Mouse (Mus musculus) testis, adult 2 months (tissue): ENCODE measurements around the gene Slc6a20b. TPM values are rescaled to one million over a fixed set of nuclear protein-coding genes. Genes with fewer than 3 reads are reported as not detected.

ENCODE experiments used
- H3K27ac ChIP-seq: fragments of 200-500 bp; 2 replicates; pipeline ENCODE4 v1.5.1; 2012; ENCODE audit warnings: low read depth, low read length; ENCODE audit not compliant: control insufficient read depth, insufficient read depth
- H3K27me3 ChIP-seq: fragments of 200-500 bp; 2 replicates; pipeline ENCODE4 v1.6.1; 2012; ENCODE audit warnings: mild to moderate bottlenecking, low read length, moderate library complexity; ENCODE audit not compliant: control insufficient read depth, insufficient read depth
- H3K36me3 ChIP-seq: fragments of 200-500 bp; 2 replicates; pipeline ENCODE4 v1.6.1; 2012; ENCODE audit warnings: mild to moderate bottlenecking, low read length; ENCODE audit not compliant: control insufficient read depth, insufficient read depth
- H3K4me1 ChIP-seq: fragments of 200-500 bp; 2 replicates; pipeline ENCODE4 v1.6.1; 2012; ENCODE audit warnings: low read length; ENCODE audit not compliant: control insufficient read depth, insufficient read depth
- H3K4me3 ChIP-seq: fragments of 200-500 bp; 2 replicates; pipeline ENCODE4 v1.5.1; 2012; ENCODE audit warnings: low read depth, mild to moderate bottlenecking, low read length, moderate library complexity, mixed read lengths; ENCODE audit not compliant: control insufficient read depth
- CTCF ChIP-seq: fragments of 200-500 bp; IDR thresholded peaks from 2 replicates; pipeline ENCODE4 v1.5.1; 2012; ENCODE audit warnings: low read depth, mild to moderate bottlenecking, inconsistent platforms, low read length, moderate library complexity; ENCODE audit not compliant: control insufficient read depth, insufficient read depth, insufficient replicate concordance
- POLR2A ChIP-seq: fragments of 200-500 bp; IDR thresholded peaks from 2 replicates; pipeline ENCODE4 v1.6.1; 2012; ENCODE audit warnings: low read depth, mild to moderate bottlenecking, inconsistent platforms, low read length, moderate library complexity; ENCODE audit not compliant: control insufficient read depth
- polyA plus RNA-seq: library from polyadenylated mRNA; depleted of rRNA; stranded (reverse); fragments of >200 nt; gene quantifications from 2 replicates; pipeline ENCODE4 v1.2.3, GENCODE M21; 2012; rRNA removed

The Slc6a20b gene
- polyA plus RNA-seq, 1 experiment: 2.4 TPM

DNA sequence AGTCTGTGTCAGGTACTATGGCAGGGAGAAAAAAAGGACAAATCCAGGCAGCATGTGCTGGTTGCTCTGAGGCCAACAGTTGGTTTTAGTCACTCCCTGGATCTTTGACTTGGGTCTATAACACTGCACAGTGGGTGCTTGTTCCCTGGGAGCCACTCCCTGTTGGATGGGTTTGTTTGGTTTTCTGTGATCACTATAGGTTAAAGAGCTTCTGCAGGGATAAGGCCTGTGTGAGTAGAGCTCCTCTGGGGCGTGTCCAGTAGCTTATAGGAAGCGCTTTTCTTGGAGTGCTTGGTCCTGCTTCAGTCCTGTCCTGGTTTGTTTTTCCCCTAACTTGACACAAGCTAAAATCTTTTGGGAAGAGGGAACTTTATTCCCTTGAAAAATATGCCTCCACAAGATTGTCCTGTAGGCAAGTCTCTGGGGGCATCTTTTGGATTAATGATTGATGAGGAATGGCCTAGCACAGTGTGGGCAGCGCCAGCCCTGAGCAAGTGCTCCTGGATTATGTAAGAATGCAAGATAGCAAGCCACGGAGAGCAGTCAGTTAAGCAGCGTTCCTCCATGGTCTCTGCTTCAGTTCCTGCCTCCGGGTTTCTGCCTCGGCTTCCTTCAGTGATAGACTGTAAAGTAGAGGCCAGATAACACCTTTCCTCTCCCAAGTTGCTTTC lies 43.0 kb downstream of the Slc6a20b start:
- no peak overlapping the region for H3K27ac ChIP-seq
- no peaks in the 10 kb centered on the region for H3K4me1 ChIP-seq
- H3K4me3 ChIP-seq: no peak overlapping the region
- H3K36me3 ChIP-seq: no peaks in the 10 kb centered on the region
- H3K27me3 ChIP-seq: no peaks in the 10 kb centered on the region
- TF ChIP-seq CTCF: no peak
- TF ChIP-seq POLR2A: no peak

DNA sequence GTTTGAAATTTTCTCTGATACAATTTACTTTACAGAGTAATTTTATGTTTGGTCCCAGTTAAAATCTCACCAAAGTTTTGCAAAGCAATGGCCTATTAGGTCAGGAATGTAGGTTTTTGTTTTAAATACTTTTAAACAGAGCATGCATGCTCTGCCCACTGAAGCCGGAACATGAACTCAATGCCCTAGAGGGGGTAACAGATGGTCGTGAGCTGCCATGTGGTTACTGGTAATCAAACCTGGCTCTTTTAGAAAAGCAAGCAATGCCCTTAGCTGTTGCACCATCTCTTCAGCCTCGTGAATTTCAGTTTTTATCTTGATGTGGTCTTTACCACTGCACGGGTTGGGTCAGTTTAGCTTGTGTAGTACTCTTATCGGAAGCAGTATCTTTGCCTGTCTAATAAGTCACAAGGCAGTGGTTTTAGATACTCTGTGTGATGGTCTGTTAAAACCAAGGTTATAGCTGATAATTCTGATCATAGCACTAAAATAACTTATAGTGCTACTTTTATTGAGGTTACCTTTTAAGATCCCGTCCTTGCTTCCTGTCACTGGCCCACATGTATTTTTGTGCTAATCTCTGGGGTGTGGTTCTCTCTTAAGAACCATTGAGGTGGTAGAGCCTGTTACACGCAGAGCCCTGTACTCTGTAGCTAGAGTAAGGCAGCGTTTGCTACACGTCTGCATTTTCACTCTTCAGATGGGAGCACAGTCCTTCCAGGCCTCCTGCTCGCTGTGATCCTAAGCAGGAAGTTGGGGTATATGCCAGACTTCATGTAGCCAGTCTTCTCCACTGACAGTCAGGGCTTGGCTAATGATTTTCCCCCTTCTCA lies 54.8 kb downstream of the Slc6a20b start:
- Histone ChIP-seq H3K27ac (no peak overlapping the region), H3K36me3 (no peaks in the 10 kb centered on the region; the same call in 1 of the 2 replicates), H3K4me1 (no peaks in the 10 kb centered on the region), H3K4me3 (no peak overlapping the region), H3K27me3 (no peaks in the 10 kb centered on the region)
- TF ChIP-seq CTCF (no peak), POLR2A (no peak)

DNA sequence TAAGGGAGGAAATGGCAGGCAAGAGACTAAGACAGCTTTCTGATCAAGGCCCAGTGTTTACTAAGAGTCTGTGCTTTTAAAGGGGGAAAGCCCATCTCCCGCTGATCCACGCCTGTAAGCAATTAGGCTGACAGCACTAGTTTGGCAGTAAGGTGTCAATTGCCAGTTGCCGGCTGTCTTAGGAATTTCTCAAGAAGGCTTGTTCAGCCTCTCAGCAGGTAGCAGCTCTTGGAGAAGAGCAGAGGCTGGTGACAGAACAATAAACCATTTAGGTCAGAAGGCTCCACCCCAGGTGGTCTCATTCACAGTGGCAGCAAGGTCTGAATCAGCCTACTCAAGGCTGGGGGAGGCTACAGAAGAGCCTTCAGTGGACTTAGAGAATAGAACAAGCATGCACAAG lies 77.8 kb downstream of the Slc6a20b start:
- Histone ChIP-seq H3K4me3 (no peak overlapping the region), H3K27me3 (no peaks in the 10 kb centered on the region), H3K27ac (no peak overlapping the region), H3K4me1 (no peaks in the 10 kb centered on the region), H3K36me3 (no peaks in the 10 kb centered on the region)
- TF ChIP-seq CTCF: no peak
- TF ChIP-seq POLR2A: no peak

Other genes with a start within 250 kb of the Slc6a20b start
- 34.7 and 43.1 TPM in 2 replicates for gene Limd1, start 153.9 kb downstream of the Slc6a20b start, polyA plus RNA-seq
- 2.9 and 5.1 TPM in 2 replicates for gene Sacm1l, start 102.8 kb downstream of the Slc6a20b start, polyA plus RNA-seq
- 0.04 TPM in 1 of 2 replicates, not detected in the other for gene Ccr9, start 45.9 kb upstream of the Slc6a20b start, polyA plus RNA-seq
- gene Slc6a20a, start 46.3 kb upstream of the Slc6a20b start, polyA plus RNA-seq: 4.5 and 5.9 TPM in 2 replicates
- gene Lztfl1, start 85.1 kb upstream of the Slc6a20b start, polyA plus RNA-seq: 28.6 and 35.9 TPM in 2 replicates
- gene Cxcr6, start 173.9 kb upstream of the Slc6a20b start, polyA plus RNA-seq: 0.05 TPM in 1 of 2 replicates, not detected in the other
- gene Fyco1, start 219.3 kb upstream of the Slc6a20b start, polyA plus RNA-seq: 18.6 and 25.5 TPM in 2 replicates
- 0.10 and 0.20 TPM in 2 replicates for gene Xcr1, start 229.5 kb upstream of the Slc6a20b start, polyA plus RNA-seq